Mouse (Mus musculus) T-helper 17 cell (primary cell): ENCODE measurements around the gene Srarp.

ENCODE experiments used
- in situ Hi-C, 2 experiments: fragments of 300-600 bp; cut with MboI, MseI; formaldehyde crosslinking; loops; 1 replicate in 1 of 2; 2 replicates in 1 of 2; pipeline ENCODE4 v1.15.1; 2025; ENCODE audit warnings: high pct_unique_total_duplicates in 2 of 2

The Srarp gene

GRCm38 (mm10) chr4:141458236-141458635 lies 22.3 kb upstream of the Srarp start:
- in situ Hi-C loops = loop anchor here in 1 of 2 experiments (5.0 to 10.0 kb wide), 2 partner anchors 51 to 57 kb away; no protein-coding TSS in a partner anchor

- in situ Hi-C loops = loop anchor here in 1 of 2 experiments (5.0 to 10.0 kb wide), 2 partner anchors 49 to 58 kb away; no protein-coding TSS in a partner anchor
Observed at GRCm38 (mm10) chr4:141456193-141456938, 20.5 kb upstream of the Srarp start.

- in situ Hi-C loops = loop anchor here in 1 of 2 experiments (5.0 to 10.0 kb wide), 2 partner anchors 48 to 59 kb away; no protein-coding TSS in a partner anchor
Observed at GRCm38 (mm10) chr4:141455526-141455925, 19.6 kb upstream of the Srarp start.

GRCm38 (mm10) chr4:141454581-141455350 lies 18.9 kb upstream of the Srarp start:
- in situ Hi-C loops = loop anchor here in 1 of 2 experiments (5.0 to 10.0 kb wide), 2 partner anchors 47 to 60 kb away; no protein-coding TSS in a partner anchor

GRCm38 (mm10) chr4:141451916-141452450 lies 16.1 kb upstream of the Srarp start:
- in situ Hi-C loops = loop anchor here in 1 of 2 experiments (10.0 kb wide), 1 partner anchor 63 kb away; no protein-coding TSS in a partner anchor

- in situ Hi-C loops = loop anchor here in 1 of 2 experiments (10.0 kb wide), 1 partner anchor 64 kb away; no protein-coding TSS in a partner anchor
Observed at GRCm38 (mm10) chr4:141451251-141451650, 15.3 kb upstream of the Srarp start.

- in situ Hi-C loops = no loop called here
Observed at GRCm38 (mm10) chr4:141446211-141446610, 10.3 kb upstream of the Srarp start.

GRCm38 (mm10) chr4:141445328-141445720 lies 9.4 kb upstream of the Srarp start:
- in situ Hi-C loops = no loop called here

- in situ Hi-C loops = no loop called here
Observed at GRCm38 (mm10) chr4:141444451-141445327, 8.8 kb upstream of the Srarp start, which contains the start of gene Zbtb17. Gene Zbtb17 (plus strand): TSS chr4:141444654.

- in situ Hi-C loops = no loop called here
Observed at GRCm38 (mm10) chr4:141443641-141444429, 7.9 kb upstream of the Srarp start.

- in situ Hi-C loops = no loop called here
Observed at GRCm38 (mm10) chr4:141440877-141441276, 5.0 kb upstream of the Srarp start.

- in situ Hi-C loops = no loop called here
Observed at GRCm38 (mm10) chr4:141439083-141439803, 3.3 kb upstream of the Srarp start.

GRCm38 (mm10) chr4:141433191-141433590 lies 2.7 kb downstream of the Srarp start:
- in situ Hi-C loops = no loop called here

GRCm38 (mm10) chr4:141432666-141433065 lies 3.2 kb downstream of the Srarp start:
- in situ Hi-C loops = no loop called here

GRCm38 (mm10) chr4:141430997-141431396 lies 4.9 kb downstream of the Srarp start:
- in situ Hi-C loops = no loop called here

GRCm38 (mm10) chr4:141429847-141430246 lies 6.1 kb downstream of the Srarp start:
- in situ Hi-C loops = no loop called here

GRCm38 (mm10) chr4:141429381-141429780 lies 6.5 kb downstream of the Srarp start:
- in situ Hi-C loops = no loop called here

- in situ Hi-C loops = no loop called here
Observed at GRCm38 (mm10) chr4:141427921-141428320, 8.0 kb downstream of the Srarp start.
